Mouse (Mus musculus): ENCODE data around the gene Gm4778. TPM values are rescaled to one million over a fixed set of nuclear protein-coding genes. Genes with fewer than 3 reads are reported as not detected.
A peak's percentile ranks its signal among the peaks of the same experiment; 100 is the strongest.
"Not testable (repeated sequence)": the region's sequence is repeated elsewhere in the genome, so short reads cannot be mapped to it uniquely, and the experiment has no call there.

Gene Gm4778
- total RNA-seq (2014; fragmentation: Nextera tagmentation) (not detected in 2 replicates), total RNA-seq (2017) (not detected in 2 replicates)

GRCm38 (mm10) chr3:94263736-94264135 is at the start of gene Gm4778:
Gene Gm4778 (plus strand): TSS chr3:94264036.
- not testable (repeated sequence) for ATAC-seq (replicated peaks; ENCODE audit: poor library complexity, severe bottlenecking)

- no peak for ATAC-seq (replicated peaks; ENCODE audit: poor library complexity, severe bottlenecking)
These were observed 3.2 kb upstream of the Gm4778 start for GRCm38 (mm10) chr3:94260598-94260997.

GRCm38 (mm10) chr3:94275991-94276390 is 12.2 kb downstream of the Gm4778 start:
- ATAC-seq (replicated peaks; ENCODE audit: poor library complexity, severe bottlenecking) = no peak

GRCm38 (mm10) chr3:94305457-94305856 is 41.6 kb downstream of the Gm4778 start:
- ATAC-seq (replicated peaks; ENCODE audit: poor library complexity, severe bottlenecking) = no peak

- no peak for ATAC-seq (replicated peaks; ENCODE audit: poor library complexity, severe bottlenecking)
These were observed 43.1 kb downstream of the Gm4778 start for GRCm38 (mm10) chr3:94306975-94307374.

- ATAC-seq (replicated peaks; ENCODE audit: poor library complexity, severe bottlenecking) = peak; percentile 95
These were observed 46.0 kb downstream of the Gm4778 start, which contains the start of gene Them4 for GRCm38 (mm10) chr3:94309633-94310363. Gene Them4 (plus strand): TSS chr3:94310089.

- no peak for ATAC-seq (replicated peaks; ENCODE audit: poor library complexity, severe bottlenecking)
These were observed 46.7 kb downstream of the Gm4778 start for GRCm38 (mm10) chr3:94310491-94310890.

- ATAC-seq (replicated peaks; ENCODE audit: poor library complexity, severe bottlenecking) = no peak
These were observed 47.1 kb downstream of the Gm4778 start for GRCm38 (mm10) chr3:94310911-94311310.

GRCm38 (mm10) chr3:94311376-94311775 is 47.5 kb downstream of the Gm4778 start:
- ATAC-seq (replicated peaks; ENCODE audit: poor library complexity, severe bottlenecking) = no peak

Other genes starting within 250 kb of the Gm4778 start
- gene Gm9125, start 209.2 kb upstream of the Gm4778 start, total RNA-seq (2014; fragmentation: Nextera tagmentation) = not detected in 2 replicates
- not detected in 2 replicates for gene Gm9125, start 209.2 kb upstream of the Gm4778 start, total RNA-seq (2017)
- gene Gm10697, start 191.4 kb upstream of the Gm4778 start, total RNA-seq (2014; fragmentation: Nextera tagmentation) = not detected in 2 replicates
- gene Gm10697, start 191.4 kb upstream of the Gm4778 start, total RNA-seq (2017) = not detected in 2 replicates
- gene Gm10696, start 85.8 kb upstream of the Gm4778 start, total RNA-seq (2014; fragmentation: Nextera tagmentation) = not detected in 2 replicates
- gene Gm10696, start 85.8 kb upstream of the Gm4778 start, total RNA-seq (2017) = not detected in 2 replicates
- gene Gm5286, start 67.3 kb upstream of the Gm4778 start, total RNA-seq (2014; fragmentation: Nextera tagmentation) = not detected in 2 replicates
- gene Gm5286, start 67.3 kb upstream of the Gm4778 start, total RNA-seq (2017) = not detected in 2 replicates
- 1.8 and 7.4 TPM in 2 replicates for gene Them4, start 46.1 kb downstream of the Gm4778 start, total RNA-seq (2014; fragmentation: Nextera tagmentation)
- gene Them4, start 46.1 kb downstream of the Gm4778 start, total RNA-seq (2017) = 4.5 and 5.5 TPM in 2 replicates
- not detected in 2 replicates for gene Them5, start 78.1 kb downstream of the Gm4778 start, total RNA-seq (2014; fragmentation: Nextera tagmentation)
- not detected in 2 replicates for gene Them5, start 78.1 kb downstream of the Gm4778 start, total RNA-seq (2017)
- not detected in 2 replicates for gene C2cd4d, start 98.4 kb downstream of the Gm4778 start, total RNA-seq (2014; fragmentation: Nextera tagmentation)
- not detected in 2 replicates for gene C2cd4d, start 98.4 kb downstream of the Gm4778 start, total RNA-seq (2017)
- not detected in 2 replicates for gene Rorc, start 108.8 kb downstream of the Gm4778 start, total RNA-seq (2014; fragmentation: Nextera tagmentation)
- gene Rorc, start 108.8 kb downstream of the Gm4778 start, total RNA-seq (2017) = 0.13 TPM in 1 of 2 replicates, not detected in the other
- not detected in 2 replicates for gene Lingo4, start 134.5 kb downstream of the Gm4778 start, total RNA-seq (2014; fragmentation: Nextera tagmentation)
- gene Lingo4, start 134.5 kb downstream of the Gm4778 start, total RNA-seq (2017) = not detected in 2 replicates
- 4.5 TPM in 2 replicates for gene Tdrkh, start 149.2 kb downstream of the Gm4778 start, total RNA-seq (2014; fragmentation: Nextera tagmentation)
- gene Tdrkh, start 149.2 kb downstream of the Gm4778 start, total RNA-seq (2017) = 5.7 and 6.1 TPM in 2 replicates
- gene Mrpl9, start 179.3 kb downstream of the Gm4778 start, total RNA-seq (2014; fragmentation: Nextera tagmentation) = 32.5 and 49.1 TPM in 2 replicates
- 56.3 and 60.6 TPM in 2 replicates for gene Mrpl9, start 179.3 kb downstream of the Gm4778 start, total RNA-seq (2017)
- gene Oaz3, start 179.9 kb downstream of the Gm4778 start, total RNA-seq (2014; fragmentation: Nextera tagmentation) = not detected in 2 replicates
- 6.9 TPM in 1 of 2 replicates, not detected in the other for gene Oaz3, start 179.9 kb downstream of the Gm4778 start, total RNA-seq (2017)
- not detected in 2 replicates for gene Celf3, start 214.3 kb downstream of the Gm4778 start, total RNA-seq (2014; fragmentation: Nextera tagmentation)
- gene Celf3, start 214.3 kb downstream of the Gm4778 start, total RNA-seq (2017) = not detected in 2 replicates
- gene Riiad1, start 216.3 kb downstream of the Gm4778 start, total RNA-seq (2014; fragmentation: Nextera tagmentation) = not detected in 2 replicates
- not detected in 2 replicates for gene Riiad1, start 216.3 kb downstream of the Gm4778 start, total RNA-seq (2017)